Mouse (Mus musculus): ENCODE data around the gene Dnmbp.

Gene Dnmbp

GRCm38 (mm10) chr19:43944566-43944965 lies 4.6 kb upstream of the Dnmbp start:
- DNase-seq (ENCODE audit: low read depth, low spot score): no peak

- no peak for DNase-seq (ENCODE audit: low read depth, low spot score)
Measured at GRCm38 (mm10) chr19:43943076-43943475, 3.1 kb upstream of the Dnmbp start.

- DNase-seq (ENCODE audit: low read depth, low spot score): no peak
Measured at GRCm38 (mm10) chr19:43939171-43939768, 721 bp downstream of the Dnmbp start.

- no peak for DNase-seq (ENCODE audit: low read depth, low spot score)
Measured at GRCm38 (mm10) chr19:43938355-43938754, 1.6 kb downstream of the Dnmbp start.

- no peak for DNase-seq (ENCODE audit: low read depth, low spot score)
Measured at GRCm38 (mm10) chr19:43930926-43931325, 9.1 kb downstream of the Dnmbp start.

- no peak for DNase-seq (ENCODE audit: low read depth, low spot score)
Measured at GRCm38 (mm10) chr19:43930366-43930765, 9.6 kb downstream of the Dnmbp start.

- DNase-seq (ENCODE audit: low read depth, low spot score): no peak
Measured at GRCm38 (mm10) chr19:43929869-43930268, 10.1 kb downstream of the Dnmbp start.

GRCm38 (mm10) chr19:43927967-43928366 lies 12.0 kb downstream of the Dnmbp start:
- no peak for DNase-seq (ENCODE audit: low read depth, low spot score)

GRCm38 (mm10) chr19:43927057-43927456 lies 12.9 kb downstream of the Dnmbp start:
- DNase-seq (ENCODE audit: low read depth, low spot score): no peak

- DNase-seq (ENCODE audit: low read depth, low spot score): no peak
Measured at GRCm38 (mm10) chr19:43926141-43926987, 13.6 kb downstream of the Dnmbp start.

GRCm38 (mm10) chr19:43924361-43924760 lies 15.6 kb downstream of the Dnmbp start:
- DNase-seq (ENCODE audit: low read depth, low spot score): no peak

- DNase-seq (ENCODE audit: low read depth, low spot score): no peak
Measured at GRCm38 (mm10) chr19:43922963-43923362, 17.0 kb downstream of the Dnmbp start.

GRCm38 (mm10) chr19:43921410-43921809 lies 18.6 kb downstream of the Dnmbp start:
- DNase-seq (ENCODE audit: low read depth, low spot score): no peak

GRCm38 (mm10) chr19:43920453-43921300 lies 19.3 kb downstream of the Dnmbp start:
- no peak for DNase-seq (ENCODE audit: low read depth, low spot score)

- DNase-seq (ENCODE audit: low read depth, low spot score): no peak
Measured at GRCm38 (mm10) chr19:43919841-43920240, 20.1 kb downstream of the Dnmbp start.

GRCm38 (mm10) chr19:43918834-43919233 lies 21.2 kb downstream of the Dnmbp start:
- DNase-seq (ENCODE audit: low read depth, low spot score): peak; percentile 51

- DNase-seq (ENCODE audit: low read depth, low spot score): peak; percentile 50
Measured at GRCm38 (mm10) chr19:43917763-43918162, 22.2 kb downstream of the Dnmbp start.

- no peak for DNase-seq (ENCODE audit: low read depth, low spot score)
Measured at GRCm38 (mm10) chr19:43917406-43917691, 22.6 kb downstream of the Dnmbp start.

GRCm38 (mm10) chr19:43916586-43917405 lies 23.2 kb downstream of the Dnmbp start:
- DNase-seq (ENCODE audit: low read depth, low spot score): peak; percentile 53

- no peak for DNase-seq (ENCODE audit: low read depth, low spot score)
Measured at GRCm38 (mm10) chr19:43915431-43915830, 24.6 kb downstream of the Dnmbp start.

- no peak for DNase-seq (ENCODE audit: low read depth, low spot score)
Measured at GRCm38 (mm10) chr19:43914986-43915385, 25.0 kb downstream of the Dnmbp start.
